Comparison of ENCODE assay signal across 8 mouse cellular contexts in the genomic region with DNA sequence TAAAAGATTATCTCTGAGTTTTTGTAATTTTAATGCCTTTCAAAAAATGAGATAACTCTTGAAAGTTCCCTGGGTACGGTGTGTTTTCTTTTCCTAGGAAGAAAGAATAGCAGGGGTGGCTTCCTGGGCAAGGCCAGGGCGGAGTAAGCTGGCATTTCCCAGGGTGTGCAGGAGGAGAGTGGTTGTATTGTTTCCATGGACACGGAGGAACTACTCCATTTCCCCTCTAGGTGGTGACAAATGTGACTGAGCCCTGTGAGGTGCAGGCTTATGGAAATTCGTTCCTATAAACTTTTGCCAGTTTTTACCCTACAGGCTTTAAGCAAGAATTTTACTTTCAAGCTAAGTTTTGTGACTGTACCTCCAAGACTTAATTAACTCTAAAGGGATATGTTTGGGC. TPM values are rescaled to one million over a fixed set of nuclear protein-coding genes. Genes with fewer than 3 reads are reported as not detected.
DNase-seq lines count a peak whose midpoint lies in the region; ATAC-seq and TF ChIP-seq lines count a peak whose summit lies in the region.

No protein-coding gene starts in this region.

- H3K4me3 ChIP-seq in neural tube, embryonic 11.5 days (ENCODE audit: low read depth, low read length), result no peak overlapping the region
- H3K4me3 ChIP-seq in neural tube, embryonic 15.5 days (replicated peaks), result no peak overlapping the region
- no peak overlapping the region for H3K4me3 ChIP-seq in heart, embryonic 15.5 days
- no peak overlapping the region for H3K4me3 ChIP-seq in kidney, postnatal 0 days (replicated peaks; ENCODE audit: low read depth, low read length)
- no peak overlapping the region for H3K4me3 ChIP-seq in lung, embryonic 16.5 days (ENCODE audit: low read length)
- no peak overlapping the region for H3K4me3 ChIP-seq in stomach, embryonic 15.5 days (replicated peaks)

- no peak overlapping the region for H3K4me2 ChIP-seq in neural tube, embryonic 11.5 days (ENCODE audit: low read depth)
- H3K4me2 ChIP-seq in neural tube, embryonic 15.5 days, result no peak overlapping the region
- H3K4me2 ChIP-seq in heart, embryonic 15.5 days, result peak overlapping the region; percentile 67
- no peak overlapping the region for H3K4me2 ChIP-seq in kidney, postnatal 0 days (ENCODE audit: low read length)
- H3K4me2 ChIP-seq in lung, embryonic 16.5 days (ENCODE audit: low read depth, low read length), result no peak overlapping the region
- no peak overlapping the region for H3K4me2 ChIP-seq in stomach, embryonic 15.5 days

- no peaks in the 10 kb centered on the region for H3K27me3 ChIP-seq in neural tube, embryonic 11.5 days (ENCODE audit: control insufficient read depth, insufficient read depth, low read length)
- H3K27me3 ChIP-seq in neural tube, embryonic 15.5 days (replicated peaks), result no peaks in the 10 kb centered on the region
- H3K27me3 ChIP-seq in heart, embryonic 15.5 days, result no peaks in the 10 kb centered on the region
- no peaks in the 10 kb centered on the region for H3K27me3 ChIP-seq in kidney, postnatal 0 days (ENCODE audit: insufficient read depth, low read length)
- no peaks in the 10 kb centered on the region for H3K27me3 ChIP-seq in lung, embryonic 16.5 days (ENCODE audit: control insufficient read depth, insufficient read depth, low read depth, low read length)
- no peaks in the 10 kb centered on the region for H3K27me3 ChIP-seq in stomach, embryonic 15.5 days (replicated peaks)

- H3K9ac ChIP-seq in neural tube, embryonic 11.5 days (ENCODE audit: low read length), result no peak overlapping the region
- H3K9ac ChIP-seq in neural tube, embryonic 15.5 days (replicated peaks), result no peak overlapping the region
- H3K9ac ChIP-seq in heart, embryonic 15.5 days, result no peak overlapping the region
- H3K9ac ChIP-seq in kidney, postnatal 0 days (ENCODE audit: low read depth, low read length), result no peak overlapping the region
- no peak overlapping the region for H3K9ac ChIP-seq in lung, embryonic 16.5 days (ENCODE audit: low read length)
- no peak overlapping the region for H3K9ac ChIP-seq in stomach, embryonic 15.5 days

- no peak overlapping the region for H3K27ac ChIP-seq in neural tube, embryonic 11.5 days (ENCODE audit: low read depth, low read length)
- H3K27ac ChIP-seq in neural tube, embryonic 15.5 days (replicated peaks), result no peak overlapping the region
- H3K27ac ChIP-seq in heart, embryonic 15.5 days, result peak overlapping the region; percentile 69; the same call in 1 of the 2 replicates
- H3K27ac ChIP-seq in kidney, postnatal 0 days, result no peak overlapping the region
- no peak overlapping the region for H3K27ac ChIP-seq in lung, embryonic 16.5 days (ENCODE audit: low read length)
- no peak overlapping the region for H3K27ac ChIP-seq in stomach, embryonic 15.5 days

- H3K36me3 ChIP-seq in neural tube, embryonic 11.5 days (ENCODE audit: control insufficient read depth, insufficient read depth, low read length), result no peaks in the 10 kb centered on the region
- H3K36me3 ChIP-seq in neural tube, embryonic 15.5 days, result no peaks in the 10 kb centered on the region
- no peaks in the 10 kb centered on the region for H3K36me3 ChIP-seq in heart, embryonic 15.5 days
- H3K36me3 ChIP-seq in kidney, postnatal 0 days (ENCODE audit: insufficient read depth, low read length), result no peaks in the 10 kb centered on the region
- no peaks in the 10 kb centered on the region for H3K36me3 ChIP-seq in lung, embryonic 16.5 days (ENCODE audit: control insufficient read depth, insufficient read depth, low read length)
- no peaks in the 10 kb centered on the region for H3K36me3 ChIP-seq in stomach, embryonic 15.5 days

- DNase-seq in neural tube, embryonic 11.5 days (ENCODE audit: low spot score), result peak; percentile 37
- DNase-seq in embryo, embryonic 11 days, result peak; percentile 62
- DNase-seq in kidney, postnatal 0 days (ENCODE audit: low spot score), result peak; percentile 80
- no peak for DNase-seq in natural killer cell, adult 2 months (ENCODE audit: low spot score in 2 of 2)

- no peaks in the 10 kb centered on the region for H3K4me1 ChIP-seq in neural tube, embryonic 11.5 days (ENCODE audit: control insufficient read depth, insufficient read depth, low read length)
- H3K4me1 ChIP-seq in neural tube, embryonic 15.5 days, result peaks cover 7% of the 10 kb centered on the region; the same call in 1 of the 2 replicates
- peaks cover 8% of the 10 kb centered on the region; the same call in 1 of the 2 replicates for H3K4me1 ChIP-seq in heart, embryonic 15.5 days (replicated peaks)
- H3K4me1 ChIP-seq in kidney, postnatal 0 days (replicated peaks; ENCODE audit: insufficient read depth, low read length), result no peaks in the 10 kb centered on the region
- peaks cover 7% of the 10 kb centered on the region for H3K4me1 ChIP-seq in lung, embryonic 16.5 days (replicated peaks; ENCODE audit: control insufficient read depth, insufficient read depth, low read length)
- H3K4me1 ChIP-seq in stomach, embryonic 15.5 days, result no peaks in the 10 kb centered on the region

- peak; percentile 66 for ATAC-seq in neural tube, embryonic 11.5 days (ENCODE audit: insufficient read depth, low FRiP score, low TSS enrichment)
- no peak for ATAC-seq in neural tube, embryonic 15.5 days (ENCODE audit: low FRiP score)
- ATAC-seq in heart, embryonic 15.5 days (replicated peaks; ENCODE audit: insufficient number of reproducible peaks, insufficient read depth, low FRiP score, low read depth), result peak; percentile 72
- ATAC-seq in kidney, postnatal 0 days (replicated peaks; ENCODE audit: low FRiP score, low read depth), result peak; percentile 87
- ATAC-seq in lung, embryonic 16.5 days (ENCODE audit: low read depth), result peak; percentile 81
- peak; percentile 65; the same call in 1 of the 2 replicates for ATAC-seq in stomach, embryonic 15.5 days (ENCODE audit: insufficient read depth, low FRiP score, low read depth)

- 36% methylated on average over 4 of the region's 4 CpGs for WGBS in neural tube, embryonic 11.5 days
- WGBS in neural tube, embryonic 15.5 days, result 19% methylated on average over 4 of the region's 4 CpGs
- 16% methylated on average over 4 of the region's 4 CpGs for WGBS in heart, embryonic 15.5 days
- WGBS in kidney, postnatal 0 days, result 24% methylated on average over 4 of the region's 4 CpGs
- 21% methylated on average over 4 of the region's 4 CpGs for WGBS in lung, embryonic 16.5 days
- 30% methylated on average over 4 of the region's 4 CpGs for WGBS in stomach, embryonic 15.5 days

- H3K9me3 ChIP-seq in neural tube, embryonic 11.5 days (ENCODE audit: control insufficient read depth, low read length), result no peaks in the 10 kb centered on the region
- H3K9me3 ChIP-seq in neural tube, embryonic 15.5 days (replicated peaks), result no peaks in the 10 kb centered on the region
- H3K9me3 ChIP-seq in heart, embryonic 15.5 days (replicated peaks), result no peaks in the 10 kb centered on the region
- no peaks in the 10 kb centered on the region for H3K9me3 ChIP-seq in kidney, postnatal 0 days (replicated peaks; ENCODE audit: low read length)
- H3K9me3 ChIP-seq in lung, embryonic 16.5 days (ENCODE audit: control insufficient read depth, low read length), result no peaks in the 10 kb centered on the region
- H3K9me3 ChIP-seq in stomach, embryonic 15.5 days, result no peaks in the 10 kb centered on the region

- TF ChIP-seq CTCF in kidney, postnatal 0 days (IDR thresholded peaks at IDR 0.05; ENCODE audit: low read depth), result peak; percentile 66

RNA-seq across cellular contexts. Expression of a gene that starts 1.8 kb away (rescaled TPM):
- polyA plus RNA-seq in neural tube, embryonic 11.5 days (2014; fragmentation: Nextera tagmentation; extraction: Ambion mirVana), result not detected in 2 replicates
- not detected in 2 replicates for polyA plus RNA-seq in neural tube, embryonic 15.5 days (2015; fragmentation: Nextera tagmentation; extraction: Ambion mirVana)
- not detected in 2 replicates for polyA plus RNA-seq in heart, embryonic 15.5 days (2015; fragmentation: Nextera tagmentation; extraction: Ambion mirVana)
- not detected in 2 replicates for polyA plus RNA-seq in kidney, postnatal 0 days (2015; fragmentation: Nextera tagmentation; extraction: Ambion mirVana)
- not detected in 2 replicates for polyA plus RNA-seq in lung, embryonic 16.5 days (2015; fragmentation: Nextera tagmentation; extraction: Ambion mirVana)
- not detected in 2 replicates for polyA plus RNA-seq in stomach, embryonic 15.5 days (2015; fragmentation: Nextera tagmentation; extraction: Ambion mirVana)

RNA-seq across cellular contexts. Expression of a gene that starts 2.6 kb away (rescaled TPM):
- 8.3 and 9.6 TPM in 2 replicates for polyA plus RNA-seq in neural tube, embryonic 11.5 days (2014; fragmentation: Nextera tagmentation; extraction: Ambion mirVana)
- polyA plus RNA-seq in neural tube, embryonic 15.5 days (2015; fragmentation: Nextera tagmentation; extraction: Ambion mirVana), result 7.2 and 7.3 TPM in 2 replicates
- 14.5 and 17.4 TPM in 2 replicates for polyA plus RNA-seq in heart, embryonic 15.5 days (2015; fragmentation: Nextera tagmentation; extraction: Ambion mirVana)
- 2.8 and 3.3 TPM in 2 replicates for polyA plus RNA-seq in kidney, postnatal 0 days (2015; fragmentation: Nextera tagmentation; extraction: Ambion mirVana)
- polyA plus RNA-seq in lung, embryonic 16.5 days (2015; fragmentation: Nextera tagmentation; extraction: Ambion mirVana), result 9.8 and 11.7 TPM in 2 replicates
- 5.9 and 6.6 TPM in 2 replicates for polyA plus RNA-seq in stomach, embryonic 15.5 days (2015; fragmentation: Nextera tagmentation; extraction: Ambion mirVana)

Comparison
In these comparisons a context has a peak if more than half of its experiments do, and no peak if none do; other contexts are left out.
1. DNase-seq: peak in neural tube, embryonic 11.5 days (single experiment), embryo, embryonic 11 days (single experiment) and kidney, postnatal 0 days (single experiment); none in natural killer cell, adult 2 months (0 of 2).